20 mouse cellular contexts compared by ENCODE assay signal in genomic region chr2:73518311-73518710, GRCm38 (mm10). TPM values are rescaled to one million over a fixed set of nuclear protein-coding genes. Genes with fewer than 3 reads are reported as not detected.
DNase-seq lines count a peak whose midpoint lies in the region; ATAC-seq and TF ChIP-seq lines count a peak whose summit lies in the region.
"Had no signal": no experiment of that assay in that cellular context is flagged by ENCODE, and none has a peak within 500 bp of the region (broad histone marks: within the 10 kb centered on the region; RNA-seq: fewer than 3 reads in every experiment).

No protein-coding gene starts in this region.

- peaks cover 42% of the 10 kb centered on the region for H3K4me1 ChIP-seq in embryonic facial prominence, embryonic 13.5 days
- peaks cover 42% of the 10 kb centered on the region for H3K4me1 ChIP-seq in limb, embryonic 13.5 days
- 0 out of 2 replicates have a peak, but pooled peaks cover 3% of the 10 kb centered on the region for H3K4me1 ChIP-seq in intestine, postnatal 0 days (replicated peaks; ENCODE audit: control insufficient read depth, insufficient read depth, low read length)

- no peak overlapping the region for H3K4me3 ChIP-seq in gastrocnemius, adult 2 months
- H3K4me3 ChIP-seq in embryonic facial prominence, embryonic 13.5 days = no peak overlapping the region
- H3K4me3 ChIP-seq in limb, embryonic 13.5 days = no peak overlapping the region
- H3K4me3 ChIP-seq in intestine, postnatal 0 days (ENCODE audit: low read depth, low read length) = no peak overlapping the region
- H3K4me3 ChIP-seq: forebrain, embryonic 13.5 days; heart, adult 2 months; hindbrain, embryonic 10.5 days had no signal

- peaks cover 10% of the 10 kb centered on the region; the same call in 1 of the 2 replicates for H3K36me3 ChIP-seq in embryonic facial prominence, embryonic 13.5 days
- H3K36me3 ChIP-seq in limb, embryonic 13.5 days = peaks cover 12% of the 10 kb centered on the region
- H3K36me3 ChIP-seq in intestine, postnatal 0 days (ENCODE audit: control insufficient read depth, insufficient read depth) = peaks cover 9% of the 10 kb centered on the region
- H3K36me3 ChIP-seq: G1E had no signal

- H3K27me3 ChIP-seq in embryonic facial prominence, embryonic 13.5 days = no peaks in the 10 kb centered on the region
- no peaks in the 10 kb centered on the region for H3K27me3 ChIP-seq in limb, embryonic 13.5 days
- H3K27me3 ChIP-seq in intestine, postnatal 0 days (replicated peaks; ENCODE audit: control insufficient read depth, insufficient read depth, low read length) = no peaks in the 10 kb centered on the region
- H3K27me3 ChIP-seq: forebrain, embryonic 13.5 days had no signal

- WGBS in embryonic facial prominence, embryonic 13.5 days = 77% methylated on average over 2 of the region's 2 CpGs
- 79% methylated on average over 2 of the region's 2 CpGs for WGBS in limb, embryonic 13.5 days
- 83% methylated on average over 2 of the region's 2 CpGs for WGBS in intestine, postnatal 0 days

- no peak overlapping the region for H3K4me2 ChIP-seq in embryonic facial prominence, embryonic 13.5 days
- H3K4me2 ChIP-seq in limb, embryonic 13.5 days (replicated peaks) = no peak overlapping the region
- H3K4me2 ChIP-seq in intestine, postnatal 0 days (replicated peaks; ENCODE audit: low read depth) = no peak overlapping the region
- H3K4me2 ChIP-seq: forebrain, embryonic 13.5 days; heart, embryonic 11.5 days; hindbrain, embryonic 14.5 days had no signal

- ATAC-seq in embryonic facial prominence, embryonic 13.5 days (ENCODE audit: insufficient number of reproducible peaks, insufficient read depth, low FRiP score, low TSS enrichment, low read depth) = no peak
- ATAC-seq in limb, embryonic 13.5 days (ENCODE audit: low FRiP score, low read depth) = no peak
- ATAC-seq in intestine, postnatal 0 days = no peak
- ATAC-seq: CD4-positive, CD25-positive, alpha-beta regulatory T cell, adult 4 months; forebrain, embryonic 13.5 days; intestine, embryonic 16.5 days had no signal

- H3K9ac ChIP-seq in embryonic facial prominence, embryonic 13.5 days = no peak overlapping the region
- H3K9ac ChIP-seq in limb, embryonic 13.5 days = no peak overlapping the region
- H3K9ac ChIP-seq in intestine, postnatal 0 days (ENCODE audit: low read depth, low read length) = no peak overlapping the region
- H3K9ac ChIP-seq: forebrain, embryonic 13.5 days; hindbrain, embryonic 14.5 days had no signal

- no peaks in the 10 kb centered on the region for H3K9me3 ChIP-seq in embryonic facial prominence, embryonic 13.5 days
- no peaks in the 10 kb centered on the region for H3K9me3 ChIP-seq in limb, embryonic 13.5 days
- H3K9me3 ChIP-seq in intestine, postnatal 0 days (ENCODE audit: control insufficient read depth) = no peaks in the 10 kb centered on the region
- H3K9me3 ChIP-seq: forebrain, embryonic 13.5 days; G1E; hindbrain, embryonic 10.5 days had no signal

- H3K27ac ChIP-seq in gastrocnemius, adult 2 months = peak overlapping the region; percentile 50; the same call in 1 of the 2 replicates
- peak overlapping the region; percentile 74 for H3K27ac ChIP-seq in embryonic facial prominence, embryonic 13.5 days
- peak overlapping the region; percentile 3; the same call in 1 of the 2 replicates for H3K27ac ChIP-seq in limb, embryonic 13.5 days
- H3K27ac ChIP-seq in intestine, postnatal 0 days (ENCODE audit: low read depth, low read length) = no peak overlapping the region
- H3K27ac ChIP-seq: forebrain, embryonic 13.5 days; heart, adult 2 months; hindbrain, embryonic 10.5 days; hindbrain, embryonic 14.5 days had no signal

- intact Hi-C loops in gastrocnemius, adult 2 months (cut with DNase I) = no loop called here
- intact Hi-C loops in gastrocnemius, postnatal 36 days (cut with DNase I) = no loop called here

- no peak for DNase-seq in gastrocnemius, adult 2 months
- no peak for DNase-seq in gastrocnemius, postnatal 36 days
- peak; percentile 72 for DNase-seq in 3T3-L1 (ENCODE audit: low read depth, low spot score)
- no peak for DNase-seq in left cerebral cortex, adult 18-20 months (ENCODE audit: low spot score in 2 of 2)
- DNase-seq: adrenal gland, postnatal 10 days; B cell, adult 2 months; cerebellum, adult 11 months; cerebellum, adult 8-10 months; cerebellum, postnatal 14 days; heart, adult 2 months had no signal

- TF ChIP-seq CTCF in gastrocnemius, adult 2 months (IDR thresholded peaks at IDR 0.05) = no peak
- TF ChIP-seq CTCF in intestine, postnatal 0 days (IDR thresholded peaks at IDR 0.05; ENCODE audit: low read depth) = no peak

RNA-seq across cellular contexts. Expression of gene Wipf1, which starts 11.2 kb away (rescaled TPM):
- 10 to 100 TPM in 1 of 2 experiments, 1 to 10 TPM in 1; 7.0 to 11.7 TPM for total RNA-seq in gastrocnemius, adult 2 months (2021)
- total RNA-seq in gastrocnemius, postnatal 36 days (2021) = 1 to 10 TPM; 9.7 to 9.8 TPM
- 19.9 and 23.4 TPM in 2 replicates for polyA plus RNA-seq in embryonic facial prominence, embryonic 13.5 days (2015; fragmentation: Nextera tagmentation; extraction: Ambion mirVana)
- polyA plus RNA-seq in limb, embryonic 13.5 days (2015; fragmentation: Nextera tagmentation; extraction: Ambion mirVana) = 14.6 and 16.2 TPM in 2 replicates
- total RNA-seq in left cerebral cortex, adult 18-20 months (2021) = 1 to 10 TPM; 7.9 to 9.4 TPM
- polyA plus RNA-seq in intestine, postnatal 0 days (2015; fragmentation: Nextera tagmentation; extraction: Ambion mirVana) = 9.9 and 10.3 TPM in 2 replicates
